Mouse (Mus musculus): ENCODE data around the gene Hyls1.
"Not testable (repeated sequence)": the region's sequence is repeated elsewhere in the genome, so short reads cannot be mapped to it uniquely, and the experiment has no call there.

- not testable (repeated sequence) for TF ChIP-seq CTCF, POLR2A (IDR thresholded peaks at IDR 0.05; ENCODE audit: insufficient read depth, low read depth, low read length)
These were observed 46.6 kb upstream of the Hyls1 start for GRCm38 (mm10) chr9:35616784-35617183.
